Mouse (Mus musculus): ENCODE data around the gene Nod1. TPM values are rescaled to one million over a fixed set of nuclear protein-coding genes. Genes with fewer than 3 reads are reported as not detected.

The Nod1 gene
- 3.6 and 4.5 TPM in 2 replicates for polyA plus RNA-seq (2015; fragmentation: Nextera tagmentation; extraction: Ambion mirVana)

GRCm38 (mm10) chr6:54972111-54972928 lies at the start of gene Nod1:
Nod1 (minus strand) TSS chr6:54972612.
- H3K9ac ChIP-seq (replicated peaks) = peak within 1 kb of the TSS; percentile 58
- H3K4me3 ChIP-seq (replicated peaks) = peak within 1 kb of the TSS; percentile 59
- peak within 1 kb of the TSS; percentile 97 for H3K4me2 ChIP-seq
- no peaks in the 10 kb centered on the region for H3K9me3 ChIP-seq (replicated peaks)
- H3K27ac ChIP-seq (replicated peaks) = peak within 1 kb of the TSS; percentile 72
- peak; percentile 89 for ATAC-seq (ENCODE audit: low FRiP score)
- 2% methylated on average over 49 of the region's 53 CpGs for WGBS
- H3K27me3 ChIP-seq (replicated peaks) = peaks cover 14% of the 10 kb centered on the region
- no peaks in the 10 kb centered on the region for H3K36me3 ChIP-seq
- H3K4me1 ChIP-seq = peaks cover 14% of the 10 kb centered on the region

GRCm38 (mm10) chr6:55021806-55022205 lies 49.4 kb upstream of the Nod1 start:
- Histone ChIP-seq H3K36me3 (no peaks in the 10 kb centered on the region), H3K4me2 (no peak overlapping the region), H3K27ac (replicated peaks) (no peak overlapping the region), H3K4me1 (peaks cover 4% of the 10 kb centered on the region), H3K9me3 (replicated peaks) (no peaks in the 10 kb centered on the region), H3K27me3 (replicated peaks) (peaks cover 5% of the 10 kb centered on the region), H3K9ac (replicated peaks) (no peak overlapping the region), H3K4me3 (replicated peaks) (no peak overlapping the region)
- WGBS = 92% methylated on average over 7 of the region's 7 CpGs
- ATAC-seq (ENCODE audit: low FRiP score) = no peak

GRCm38 (mm10) chr6:55018417-55018816 lies 46.0 kb upstream of the Nod1 start:
- Histone ChIP-seq H3K27ac (replicated peaks) (no peak overlapping the region), H3K4me3 (replicated peaks) (no peak overlapping the region), H3K27me3 (replicated peaks) (peaks cover 5% of the 10 kb centered on the region), H3K9ac (replicated peaks) (no peak overlapping the region), H3K36me3 (no peaks in the 10 kb centered on the region), H3K4me2 (no peak overlapping the region), H3K9me3 (replicated peaks) (no peaks in the 10 kb centered on the region), H3K4me1 (peaks cover 15% of the 10 kb centered on the region)
- no peak for ATAC-seq (ENCODE audit: low FRiP score)
- WGBS = 91% methylated on average over 2 of the region's 2 CpGs

GRCm38 (mm10) chr6:55016710-55017583 lies 44.5 kb upstream of the Nod1 start:
- 31% methylated on average over 15 of the region's 15 CpGs for WGBS
- H3K36me3 ChIP-seq = no peaks in the 10 kb centered on the region
- no peak overlapping the region for H3K9ac ChIP-seq (replicated peaks)
- H3K27ac ChIP-seq (replicated peaks) = no peak overlapping the region
- ATAC-seq (ENCODE audit: low FRiP score) = peak; percentile 89
- peaks cover 15% of the 10 kb centered on the region for H3K4me1 ChIP-seq
- no peaks in the 10 kb centered on the region for H3K9me3 ChIP-seq (replicated peaks)
- no peak overlapping the region for H3K4me3 ChIP-seq (replicated peaks)
- H3K27me3 ChIP-seq (replicated peaks) = peaks cover 5% of the 10 kb centered on the region
- H3K4me2 ChIP-seq = peak overlapping the region; percentile 20; the same call in 1 of the 2 replicates

GRCm38 (mm10) chr6:55016236-55016635 lies 43.8 kb upstream of the Nod1 start:
- H3K4me1 ChIP-seq = peaks cover 15% of the 10 kb centered on the region
- H3K4me2 ChIP-seq = peak overlapping the region; percentile 20; the same call in 1 of the 2 replicates
- ATAC-seq (ENCODE audit: low FRiP score) = peak; percentile 69
- no peak overlapping the region for H3K27ac ChIP-seq (replicated peaks)
- 24% methylated on average over 5 of the region's 5 CpGs for WGBS
- H3K9me3 ChIP-seq (replicated peaks) = no peaks in the 10 kb centered on the region
- H3K4me3 ChIP-seq (replicated peaks) = no peak overlapping the region
- H3K27me3 ChIP-seq (replicated peaks) = peaks cover 5% of the 10 kb centered on the region
- no peak overlapping the region for H3K9ac ChIP-seq (replicated peaks)
- H3K36me3 ChIP-seq = no peaks in the 10 kb centered on the region

GRCm38 (mm10) chr6:55014184-55014583 lies 41.8 kb upstream of the Nod1 start:
- Histone ChIP-seq H3K9ac (replicated peaks) (no peak overlapping the region), H3K27me3 (replicated peaks) (peaks cover 4% of the 10 kb centered on the region)
- 95% methylated on average over 3 of the region's 3 CpGs for WGBS

GRCm38 (mm10) chr6:55012516-55012915 lies 40.1 kb upstream of the Nod1 start:
- H3K4me1 ChIP-seq = peaks cover 21% of the 10 kb centered on the region
- no peak for ATAC-seq (ENCODE audit: low FRiP score)
- 87% methylated on average over 7 of the region's 7 CpGs for WGBS

More at GRCm38 (mm10) chr6:55014184-55014583, 41.8 kb upstream of the Nod1 start:
- Histone ChIP-seq H3K4me1 (peaks cover 21% of the 10 kb centered on the region), H3K4me3 (replicated peaks) (no peak overlapping the region), H3K36me3 (no peaks in the 10 kb centered on the region), H3K27ac (replicated peaks) (no peak overlapping the region), H3K9me3 (replicated peaks) (no peaks in the 10 kb centered on the region), H3K4me2 (no peak overlapping the region)
- ATAC-seq (ENCODE audit: low FRiP score) = no peak

GRCm38 (mm10) chr6:55010330-55011091 lies 38.1 kb upstream of the Nod1 start:
- no peak for ATAC-seq (ENCODE audit: low FRiP score)

More at GRCm38 (mm10) chr6:55012516-55012915, 40.1 kb upstream of the Nod1 start:
- no peak overlapping the region for H3K9ac ChIP-seq (replicated peaks)
- no peak overlapping the region for H3K4me3 ChIP-seq (replicated peaks)
- H3K36me3 ChIP-seq = no peaks in the 10 kb centered on the region
- no peak overlapping the region for H3K27ac ChIP-seq (replicated peaks)
- H3K27me3 ChIP-seq (replicated peaks) = no peaks in the 10 kb centered on the region
- H3K4me2 ChIP-seq = no peak overlapping the region
- H3K9me3 ChIP-seq (replicated peaks) = no peaks in the 10 kb centered on the region

GRCm38 (mm10) chr6:55009391-55010230 lies 37.2 kb upstream of the Nod1 start:
- peaks cover 6% of the 10 kb centered on the region; the same call in 1 of the 2 replicates for H3K4me1 ChIP-seq
- 14% methylated on average over 16 of the region's 16 CpGs for WGBS
- no peaks in the 10 kb centered on the region for H3K27me3 ChIP-seq (replicated peaks)
- H3K4me2 ChIP-seq = peak overlapping the region; percentile 49
- no peaks in the 10 kb centered on the region for H3K36me3 ChIP-seq
- no peak overlapping the region for H3K9ac ChIP-seq (replicated peaks)
- no peaks in the 10 kb centered on the region for H3K9me3 ChIP-seq (replicated peaks)
- ATAC-seq (ENCODE audit: low FRiP score) = peak; percentile 61; the same call in 1 of the 2 replicates
- peak overlapping the region; percentile 75 for H3K27ac ChIP-seq (replicated peaks)
- H3K4me3 ChIP-seq (replicated peaks) = no peak overlapping the region; the same call in 1 of the 2 replicates

More at GRCm38 (mm10) chr6:55010330-55011091, 38.1 kb upstream of the Nod1 start:
- 59% methylated on average over 4 of the region's 4 CpGs for WGBS
- H3K27ac ChIP-seq (replicated peaks) = 0 out of 2 replicates have a peak overlapping the region, but pooled peaks have one; percentile 28
- no peaks in the 10 kb centered on the region for H3K36me3 ChIP-seq
- no peak overlapping the region for H3K4me3 ChIP-seq (replicated peaks)
- peak overlapping the region; percentile 49 for H3K4me2 ChIP-seq
- no peaks in the 10 kb centered on the region for H3K9me3 ChIP-seq (replicated peaks)
- H3K9ac ChIP-seq (replicated peaks) = no peak overlapping the region
- peaks cover 6% of the 10 kb centered on the region; the same call in 1 of the 2 replicates for H3K4me1 ChIP-seq
- no peaks in the 10 kb centered on the region for H3K27me3 ChIP-seq (replicated peaks)

- Histone ChIP-seq H3K27me3 (replicated peaks) (no peaks in the 10 kb centered on the region), H3K4me2 (no peak overlapping the region), H3K36me3 (no peaks in the 10 kb centered on the region), H3K4me3 (replicated peaks) (no peak overlapping the region), H3K9me3 (replicated peaks) (no peaks in the 10 kb centered on the region), H3K9ac (replicated peaks) (no peak overlapping the region), H3K4me1 (peaks cover 6% of the 10 kb centered on the region; the same call in 1 of the 2 replicates), H3K27ac (replicated peaks) (no peak overlapping the region)
- no peak for ATAC-seq (ENCODE audit: low FRiP score)
- WGBS = 95% methylated on average over 8 of the region's 8 CpGs
These were observed 36.0 kb upstream of the Nod1 start for GRCm38 (mm10) chr6:55008401-55008800.
